Mouse (Mus musculus): ENCODE measurements at regions not wholly inside any gene's neighbourhood (a gene's known extent, or its start where the extent isn't known, plus 50 kb on each side); places are given as distances from the start of the nearest gene placed in this dataset.
"Not testable (repeated sequence)": the region's sequence is repeated elsewhere in the genome, so short reads cannot be mapped to it uniquely, and the experiment has no call there.

- in situ Hi-C loops (cut with MboI, MseI) = not testable (repeated sequence)
These were observed 1149.5 kb upstream of the 2610301B20Rik start for GRCm38 (mm10) chr4:9724801-9725200.

GRCm38 (mm10) chr4:9737691-9738090 is 1136.6 kb upstream of the 2610301B20Rik start:
- in situ Hi-C loops (cut with MboI, MseI) = no loop called here

GRCm38 (mm10) chr4:9747411-9747938 is 1126.8 kb upstream of the 2610301B20Rik start:
- in situ Hi-C loops (cut with MboI, MseI) = no loop called here

- in situ Hi-C loops (cut with MboI, MseI) = no loop called here
These were observed 1126.2 kb upstream of the 2610301B20Rik start for GRCm38 (mm10) chr4:9748110-9748509.

GRCm38 (mm10) chr4:9749877-9750276 is 1124.4 kb upstream of the 2610301B20Rik start:
- in situ Hi-C loops (cut with MboI, MseI) = loop anchor here (25.0 kb wide), 1 partner anchor 613 kb away; no protein-coding TSS in a partner anchor

GRCm38 (mm10) chr4:9750404-9750803 is 1123.9 kb upstream of the 2610301B20Rik start:
- in situ Hi-C loops (cut with MboI, MseI) = loop anchor here (25.0 kb wide), 1 partner anchor 613 kb away; no protein-coding TSS in a partner anchor

- in situ Hi-C loops (cut with MboI, MseI) = loop anchor here (5.0 to 25.0 kb wide), 3 partner anchors 66 to 626 kb away; no protein-coding TSS in a partner anchor
These were observed 1111.0 kb upstream of the 2610301B20Rik start for GRCm38 (mm10) chr4:9763321-9763720.

GRCm38 (mm10) chr4:9769633-9770205 is 1104.6 kb upstream of the 2610301B20Rik start:
- in situ Hi-C loops (cut with MboI, MseI) = loop anchor here (10.0 to 25.0 kb wide), 2 partner anchors 95 to 632 kb away; no protein-coding TSS in a partner anchor

GRCm38 (mm10) chr4:9770372-9771102 is 1103.8 kb upstream of the 2610301B20Rik start:
- in situ Hi-C loops (cut with MboI, MseI) = loop anchor here (10.0 to 25.0 kb wide), 2 partner anchors 96 to 633 kb away; no protein-coding TSS in a partner anchor

- in situ Hi-C loops (cut with MboI, MseI) = loop anchor here (10.0 to 25.0 kb wide), 2 partner anchors 96 to 634 kb away; no protein-coding TSS in a partner anchor
These were observed 1103.2 kb upstream of the 2610301B20Rik start for GRCm38 (mm10) chr4:9771103-9771474.

- in situ Hi-C loops (cut with MboI, MseI) = loop anchor here (10.0 kb wide), 1 partner anchor 104 kb away; no protein-coding TSS in a partner anchor
These were observed 1095.9 kb upstream of the 2610301B20Rik start for GRCm38 (mm10) chr4:9778391-9778790.

GRCm38 (mm10) chr4:9779594-9779993 is 1094.7 kb upstream of the 2610301B20Rik start:
- in situ Hi-C loops (cut with MboI, MseI) = loop anchor here (10.0 kb wide), 1 partner anchor 105 kb away; no protein-coding TSS in a partner anchor

- in situ Hi-C loops (cut with MboI, MseI) = no loop called here
These were observed 1094.1 kb upstream of the 2610301B20Rik start for GRCm38 (mm10) chr4:9780179-9780578.

GRCm38 (mm10) chr4:9781318-9781717 is 1093.0 kb upstream of the 2610301B20Rik start:
- in situ Hi-C loops (cut with MboI, MseI) = no loop called here

- in situ Hi-C loops (cut with MboI, MseI) = no loop called here
These were observed 1086.4 kb upstream of the 2610301B20Rik start for GRCm38 (mm10) chr4:9787795-9788365.

- in situ Hi-C loops (cut with MboI, MseI) = no loop called here
These were observed 1083.8 kb upstream of the 2610301B20Rik start for GRCm38 (mm10) chr4:9790478-9790877.
